In the genomic region with DNA sequence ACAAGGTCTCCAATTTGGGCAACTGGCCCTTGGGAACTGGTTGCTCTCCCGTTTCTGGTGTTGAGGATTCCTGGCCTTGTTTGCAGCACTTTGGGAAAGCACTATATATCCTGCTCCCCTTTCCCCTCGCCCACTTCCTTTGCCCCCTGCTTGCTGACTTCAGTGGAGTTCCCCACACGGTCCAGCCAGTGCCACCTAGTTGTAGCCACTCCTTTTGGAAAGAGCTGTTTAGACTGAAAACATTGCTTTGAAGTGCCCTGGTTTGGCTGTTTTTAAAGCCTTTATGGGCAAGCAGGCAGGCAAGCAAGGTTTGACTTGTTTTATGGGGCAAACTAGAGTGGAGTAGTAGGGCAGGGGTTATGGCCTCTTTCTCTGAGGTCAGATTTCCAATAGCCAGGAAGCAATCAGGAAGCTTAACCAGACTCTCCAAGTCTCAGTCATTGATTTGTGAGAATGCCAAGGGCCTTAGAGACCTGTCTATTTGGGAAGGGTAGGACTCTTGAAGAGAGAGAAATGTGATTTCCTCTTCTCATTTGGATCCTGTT, we compare ENCODE assay signal across 8 mouse cellular contexts. TPM values are rescaled to one million over a fixed set of nuclear protein-coding genes. Genes with fewer than 3 reads are reported as not detected.
DNase-seq lines count a peak whose midpoint lies in the region; ATAC-seq and TF ChIP-seq lines count a peak whose summit lies in the region.

No protein-coding gene starts in this region.

- H3K4me2 ChIP-seq in embryonic facial prominence, embryonic 15.5 days (replicated peaks): peak overlapping the region; percentile 85
- H3K4me2 ChIP-seq in intestine, embryonic 16.5 days (ENCODE audit: low read depth, low read length): peak overlapping the region; percentile 77
- H3K4me2 ChIP-seq in midbrain, embryonic 13.5 days (replicated peaks): peak overlapping the region; percentile 77

- peak; percentile 39 for DNase-seq in kidney, adult 2 months
- no peak for DNase-seq in kidney, adult 11 months
- no peak for DNase-seq in layer of hippocampus, postnatal 25 days (ENCODE audit: extremely low spot score in 1 of 2, low spot score in 1 of 2)
- no peak for DNase-seq in gastrocnemius, postnatal 4 days (ENCODE audit: low spot score in 2 of 2)
- no peak for DNase-seq in ovary, postnatal 10 days (ENCODE audit: low spot score)

- H3K4me1 ChIP-seq in kidney, adult 2 months (ENCODE audit: control insufficient read depth, insufficient read depth, low read length): peaks cover 20% of the 10 kb centered on the region; the same call in 1 of the 2 replicates
- peaks cover 41% of the 10 kb centered on the region for H3K4me1 ChIP-seq in embryonic facial prominence, embryonic 15.5 days
- H3K4me1 ChIP-seq in intestine, embryonic 16.5 days (ENCODE audit: control insufficient read depth, insufficient read depth, low read length): peaks cover 36% of the 10 kb centered on the region
- peaks cover 58% of the 10 kb centered on the region for H3K4me1 ChIP-seq in midbrain, embryonic 13.5 days (replicated peaks)

- H3K9me3 ChIP-seq in embryonic facial prominence, embryonic 15.5 days (replicated peaks): no peaks in the 10 kb centered on the region
- no peaks in the 10 kb centered on the region for H3K9me3 ChIP-seq in intestine, embryonic 16.5 days (ENCODE audit: control insufficient read depth, low read length)
- H3K9me3 ChIP-seq in midbrain, embryonic 13.5 days: no peaks in the 10 kb centered on the region

- no peak for TF ChIP-seq CTCF in kidney, adult 2 months (conservative IDR thresholded peaks at IDR 0.05; ENCODE audit: insufficient read depth, insufficient read length, low read depth, low read length)

- peak overlapping the region; percentile 91 for H3K4me3 ChIP-seq in kidney, adult 2 months (ENCODE audit: insufficient read depth, low read depth, low read length)
- peak overlapping the region; percentile 85 for H3K4me3 ChIP-seq in embryonic facial prominence, embryonic 15.5 days (replicated peaks)
- H3K4me3 ChIP-seq in intestine, embryonic 16.5 days (ENCODE audit: low read length): peak overlapping the region; percentile 75
- peak overlapping the region; percentile 78 for H3K4me3 ChIP-seq in midbrain, embryonic 13.5 days (replicated peaks)

- ATAC-seq in embryonic facial prominence, embryonic 15.5 days (ENCODE audit: insufficient number of reproducible peaks, low FRiP score, low TSS enrichment, low read depth): no peak
- ATAC-seq in intestine, embryonic 16.5 days: no peak
- ATAC-seq in midbrain, embryonic 13.5 days: no peak

- no peaks in the 10 kb centered on the region for H3K27me3 ChIP-seq in kidney, adult 2 months (replicated peaks; ENCODE audit: control insufficient read depth, insufficient read depth, low read length)
- H3K27me3 ChIP-seq in embryonic facial prominence, embryonic 15.5 days: no peaks in the 10 kb centered on the region
- H3K27me3 ChIP-seq in intestine, embryonic 16.5 days (replicated peaks; ENCODE audit: control insufficient read depth, insufficient read depth, low read length): no peaks in the 10 kb centered on the region
- H3K27me3 ChIP-seq in midbrain, embryonic 13.5 days: no peaks in the 10 kb centered on the region

- H3K36me3 ChIP-seq in kidney, adult 2 months (ENCODE audit: control insufficient read depth, insufficient read depth, low read length): no peaks in the 10 kb centered on the region
- H3K36me3 ChIP-seq in embryonic facial prominence, embryonic 15.5 days: no peaks in the 10 kb centered on the region
- H3K36me3 ChIP-seq in intestine, embryonic 16.5 days (ENCODE audit: control insufficient read depth, insufficient read depth, low read length): no peaks in the 10 kb centered on the region
- no peaks in the 10 kb centered on the region for H3K36me3 ChIP-seq in midbrain, embryonic 13.5 days

- WGBS in kidney, adult 2 months: 11% methylated on average over 3 of the region's 3 CpGs
- WGBS in embryonic facial prominence, embryonic 15.5 days: 4% methylated on average over 3 of the region's 3 CpGs
- WGBS in intestine, embryonic 16.5 days: 12% methylated on average over 3 of the region's 3 CpGs
- WGBS in midbrain, embryonic 13.5 days: 17% methylated on average over 3 of the region's 3 CpGs

- TF ChIP-seq POLR2A in kidney, adult 2 months (IDR thresholded peaks at IDR 0.05; ENCODE audit: low read depth, low read length): no peak

- H3K27ac ChIP-seq in kidney, adult 2 months (ENCODE audit: insufficient read depth, low read depth, low read length): peak overlapping the region; percentile 89
- peak overlapping the region; percentile 88 for H3K27ac ChIP-seq in embryonic facial prominence, embryonic 15.5 days (replicated peaks)
- peak overlapping the region; percentile 34; the same call in 1 of the 2 replicates for H3K27ac ChIP-seq in intestine, embryonic 16.5 days (ENCODE audit: low read length)
- no peak overlapping the region for H3K27ac ChIP-seq in midbrain, embryonic 13.5 days

- H3K9ac ChIP-seq in embryonic facial prominence, embryonic 15.5 days: peak overlapping the region; percentile 2; the same call in 1 of the 2 replicates
- H3K9ac ChIP-seq in intestine, embryonic 16.5 days (ENCODE audit: low read depth, low read length): peak overlapping the region; percentile 81
- peak overlapping the region; percentile 93 for H3K9ac ChIP-seq in midbrain, embryonic 13.5 days (replicated peaks)

RNA-seq across cellular contexts. Expression of a gene that starts 2.7 kb away (rescaled TPM):
- 107 and 115 TPM in 2 replicates for polyA plus RNA-seq in kidney, adult 2 months (2012; rRNA removed)
- polyA plus RNA-seq in embryonic facial prominence, embryonic 15.5 days (2015; fragmentation: Nextera tagmentation; extraction: Ambion mirVana): 66.9 and 75.8 TPM in 2 replicates
- 23.9 and 25.2 TPM in 2 replicates for polyA plus RNA-seq in intestine, embryonic 16.5 days (2015; fragmentation: Nextera tagmentation; extraction: Ambion mirVana)
- 37.1 and 39.3 TPM in 2 replicates for polyA plus RNA-seq in midbrain, embryonic 13.5 days (2015; fragmentation: Nextera tagmentation; extraction: Ambion mirVana)
- 100 to 1,000 TPM; 267 to 302 TPM for total RNA-seq in layer of hippocampus, postnatal 25 days (2021)
- total RNA-seq in gastrocnemius, postnatal 4 days (2021): 100 to 1,000 TPM; 213 to 215 TPM

Comparison
In these comparisons a context has a peak if more than half of its experiments do, and no peak if none do; other contexts are left out.
1. H3K9ac ChIP-seq: peak in every context shown above with its lines; median percentile 93 in midbrain, embryonic 13.5 days; 81 in intestine, embryonic 16.5 days; 2 in embryonic facial prominence, embryonic 15.5 days.